Mouse (Mus musculus) hindbrain, postnatal 0 days (tissue): ENCODE data around the gene Zfp65. TPM values are rescaled to one million over a fixed set of nuclear protein-coding genes. Genes with fewer than 3 reads are reported as not detected.
A peak's percentile ranks its signal among the peaks of the same experiment; 100 is the strongest.
"Not testable (repeated sequence)": the region's sequence is repeated elsewhere in the genome, so short reads cannot be mapped to it uniquely, and the experiment has no call there.

ENCODE experiments used
- ATAC-seq: fragments of 200-750 bp; cut with Nextera tagmentation; 2 replicates; pipeline ENCODE4 v1.8.0; 2017; ENCODE audit warnings: mild to moderate bottlenecking, moderate TSS enrichment, moderate library complexity
- DNase-seq: peaks from one replicate; pipeline ENCODE4 v3.0.0-alpha.2; 2015; ENCODE audit warnings: low spot score
- H3K27ac ChIP-seq: fragments of 300-500 bp; sonication (generic); 2 replicates; pipeline ENCODE4 v1.5.1; 2014; ENCODE audit warnings: mild to moderate bottlenecking
- H3K27me3 ChIP-seq: fragments of 300-500 bp; sonication (generic); 2 replicates; pipeline ENCODE4 v1.6.1; 2014; ENCODE audit warnings: low read length, mixed read lengths; ENCODE audit not compliant: insufficient read depth
- H3K36me3 ChIP-seq: fragments of 300-500 bp; sonication (generic); 2 replicates; pipeline ENCODE4 v1.6.1; 2014; ENCODE audit warnings: low read length, mixed read lengths; ENCODE audit not compliant: insufficient read depth
- H3K4me1 ChIP-seq: fragments of 300-500 bp; sonication (generic); 2 replicates; pipeline ENCODE4 v1.6.1; 2014; ENCODE audit warnings: antibody characterized with exemption, low read length, mixed read lengths; ENCODE audit not compliant: insufficient read depth
- H3K4me2 ChIP-seq: fragments of 300-500 bp; sonication (generic); 2 replicates; pipeline ENCODE4 v1.6.1; 2014; ENCODE audit warnings: low read depth, mild to moderate bottlenecking, low read length, moderate library complexity, mixed read lengths
- H3K4me3 ChIP-seq: fragments of 300-500 bp; sonication (generic); 2 replicates; pipeline ENCODE4 v1.5.1; 2014; ENCODE audit warnings: low read length
- H3K9ac ChIP-seq: fragments of 300-500 bp; sonication (generic); replicated peaks from 2 replicates; pipeline ENCODE4 v1.6.1; 2014; ENCODE audit warnings: mild to moderate bottlenecking, low read length, moderate library complexity, mixed read lengths
- H3K9me3 ChIP-seq: fragments of 300-500 bp; sonication (generic); 2 replicates; pipeline ENCODE4 v1.6.1; 2016; ENCODE audit warnings: low read length, mixed read lengths
- CTCF ChIP-seq: IDR thresholded peaks from 2 replicates; pipeline ENCODE4 v1.5.1; 2016; ENCODE audit warnings: antibody characterized with exemption, control low read depth, low read depth
- WGBS: fragments of 180-500 bp; shearing (Covaris S2); extraction: QIAGEN DNeasy Blood & Tissue Kit; methylation state at CpG from one replicate; pipeline ENCODE4 v1.1.7; 2014; 5-methylcytosine and 5-hydroxymethylcytosine counted together
- polyA plus RNA-seq: library from polyadenylated mRNA; unstranded; fragments of >200 nt; fragmentation: Nextera tagmentation; extraction: Ambion mirVana; gene quantifications from 2 replicates; pipeline ENCODE4 v1.2.1, GENCODE M21; 2015
- total RNA-seq: library from RNA; depleted of rRNA; stranded (reverse); fragments of >200 nt; gene quantifications from 2 replicates; pipeline ENCODE4 v1.2.3, GENCODE M21; 2014

Zfp65 gene
- total and polyA plus RNA-seq, 2 experiments from 2014 or later, result 4.2 to 10.0 TPM

- Histone ChIP-seq H3K9me3 (no peaks in the 10 kb centered on the region), H3K27me3 (no peaks in the 10 kb centered on the region), H3K4me2 (no peak overlapping the region), H3K36me3 (peaks cover 1% of the 10 kb centered on the region; the same call in 1 of the 2 replicates), H3K9ac (no peak overlapping the region), H3K27ac (no peak overlapping the region), H3K4me3 (no peak overlapping the region), H3K4me1 (no peaks in the 10 kb centered on the region)
- ATAC-seq (no peak), DNase-seq (no peak)
- no peak for TF ChIP-seq CTCF
- WGBS, result 94% methylated on average over 3 of the region's 3 CpGs
Observed at GRCm38 (mm10) chr13:67742941-67743340, 14.0 kb upstream of the Zfp65 start.

DNA sequence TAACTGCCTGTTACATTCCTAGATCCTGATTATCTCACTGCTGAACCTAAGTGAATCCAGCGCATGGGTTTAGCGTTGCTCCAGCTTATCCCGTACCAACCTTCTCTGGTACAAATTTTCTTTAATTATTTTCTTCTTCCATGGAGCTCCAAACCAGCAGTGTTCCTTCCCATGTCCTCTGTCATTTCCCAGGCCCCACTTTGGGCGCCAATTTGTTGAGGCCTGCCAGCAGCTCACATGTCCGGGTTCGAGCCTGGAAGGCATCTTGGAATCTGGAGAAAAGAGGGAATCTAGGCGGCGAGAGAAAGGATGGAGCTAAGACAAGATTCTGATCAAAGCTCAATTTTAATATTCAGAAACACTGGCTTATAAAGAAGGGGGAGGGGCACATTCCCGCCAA lies 5.4 kb upstream of the Zfp65 start:
- H3K9ac ChIP-seq, H3K4me2 ChIP-seq, H3K27me3 ChIP-seq, H3K9me3 ChIP-seq, H3K4me3 ChIP-seq, DNase-seq, H3K36me3 ChIP-seq, ATAC-seq, H3K27ac ChIP-seq, H3K4me1 ChIP-seq: not testable (repeated sequence)
- 96% methylated on average over 9 of the region's 9 CpGs for WGBS

GRCm38 (mm10) chr13:67729441-67729840 lies 468 bp upstream of the Zfp65 start:
- not testable (repeated sequence) for H3K9me3 ChIP-seq
- TF ChIP-seq CTCF, result peak; percentile 46

GRCm38 (mm10) chr13:67728106-67728505 lies 867 bp downstream of the Zfp65 start:
- no peaks in the 10 kb centered on the region; the same call in 1 of the 2 replicates for H3K4me1 ChIP-seq
- DNase-seq (no peak), ATAC-seq (no peak)
- peak overlapping the region; percentile 61 for H3K4me3 ChIP-seq
- H3K27ac ChIP-seq, result no peak overlapping the region
- H3K4me2 ChIP-seq, result peak overlapping the region; percentile 68
- peak overlapping the region; percentile 61; the same call in 1 of the 2 replicates for H3K9ac ChIP-seq
- H3K9me3 ChIP-seq, result no peaks in the 10 kb centered on the region
- no peak for TF ChIP-seq CTCF
- WGBS, result 81% methylated on average over 1 of the region's 1 CpGs
- H3K36me3 ChIP-seq, result no peaks in the 10 kb centered on the region
- no peaks in the 10 kb centered on the region for H3K27me3 ChIP-seq

More at GRCm38 (mm10) chr13:67729441-67729840, 468 bp upstream of the Zfp65 start:
- not testable (repeated sequence) for H3K36me3 ChIP-seq, H3K27ac ChIP-seq, H3K27me3 ChIP-seq, H3K4me1 ChIP-seq
- H3K4me3 ChIP-seq, result peak overlapping the region; percentile 61
- H3K4me2 ChIP-seq, result peak overlapping the region; percentile 68
- 48% methylated on average over 4 of the region's 4 CpGs for WGBS
- ATAC-seq (peak; percentile 39; the same call in 1 of the 2 replicates), DNase-seq (peak; percentile 25)
- peak overlapping the region; percentile 61; the same call in 1 of the 2 replicates for H3K9ac ChIP-seq

- H3K36me3 ChIP-seq, H3K9me3 ChIP-seq, H3K4me2 ChIP-seq, H3K27me3 ChIP-seq, ATAC-seq, H3K9ac ChIP-seq, H3K4me1 ChIP-seq, H3K27ac ChIP-seq, H3K4me3 ChIP-seq: not testable (repeated sequence)
- 42% methylated on average over 2 of the region's 2 CpGs for WGBS
- peak; percentile 59 for DNase-seq
Observed at GRCm38 (mm10) chr13:67725331-67725730, 3.6 kb downstream of the Zfp65 start.

DNA sequence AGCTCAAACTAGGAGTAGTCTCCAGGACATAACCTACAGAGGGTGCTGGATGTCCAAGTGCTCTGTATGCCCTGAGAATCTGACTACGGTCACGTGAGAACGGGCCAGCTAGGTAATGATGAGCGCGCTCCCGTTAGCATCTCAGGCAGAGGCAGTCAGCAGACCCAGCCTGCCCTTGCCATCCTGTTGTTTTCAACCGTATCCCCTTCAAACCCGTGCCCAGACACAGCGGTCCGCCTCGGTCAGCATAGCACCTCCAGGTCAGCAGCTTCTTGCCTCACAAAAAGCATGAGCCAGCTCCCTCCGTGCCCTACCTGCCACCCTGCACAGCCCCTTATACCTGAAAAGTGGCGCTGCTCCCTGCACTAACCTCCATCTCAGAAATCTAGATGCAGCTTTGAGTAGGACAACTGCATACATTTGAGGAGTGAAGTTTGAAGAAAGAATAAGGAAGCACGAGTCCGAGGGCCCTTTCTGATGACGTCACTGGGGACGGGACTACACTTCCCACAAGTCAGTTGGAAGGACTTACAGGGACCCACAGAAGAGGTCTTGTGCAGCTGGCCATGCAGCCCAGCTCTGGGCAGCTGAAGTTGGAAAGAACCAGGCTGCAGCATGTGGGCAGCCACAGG lies 5.0 kb downstream of the Zfp65 start:
- Histone ChIP-seq H3K9ac (peak overlapping the region; percentile 57), H3K27me3 (no peaks in the 10 kb centered on the region), H3K4me2 (peak overlapping the region; percentile 65), H3K4me3 (peak overlapping the region; percentile 63), H3K9me3 (no peaks in the 10 kb centered on the region), H3K36me3 (no peaks in the 10 kb centered on the region), H3K4me1 (no peaks in the 10 kb centered on the region; the same call in 1 of the 2 replicates), H3K27ac (peak overlapping the region; percentile 70)
- ATAC-seq (peak; percentile 96), DNase-seq (peak; percentile 96)
- TF ChIP-seq CTCF, result peak; percentile 18; the same call in 1 of the 2 replicates
- under 1% methylated on average over 17 of the region's 17 CpGs for WGBS

DNA sequence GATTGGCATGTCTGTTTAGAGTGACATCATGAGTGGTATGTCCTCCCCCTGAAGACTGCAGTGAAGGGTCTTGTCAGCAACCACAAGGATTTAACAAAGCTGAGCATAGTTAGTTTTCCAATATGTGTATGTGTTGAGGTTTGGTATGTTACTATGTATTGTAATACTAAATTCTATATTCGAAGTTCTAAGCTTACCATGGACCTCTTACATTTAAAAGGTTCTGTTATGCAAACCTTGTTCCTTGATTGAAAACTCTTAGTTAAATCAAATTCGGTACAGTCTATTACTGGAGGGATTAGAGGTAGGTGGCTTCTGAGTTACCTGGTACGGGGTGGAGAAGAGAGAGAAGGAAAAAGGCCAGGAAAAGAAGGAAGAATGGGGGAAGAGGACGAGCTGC lies 42.0 kb downstream of the Zfp65 start, which contains the start of gene Zfp738:
Gene Zfp738 (minus strand): TSS at position 101 of the 400 bp plus-strand sequence.
- no peaks in the 10 kb centered on the region for H3K27me3 ChIP-seq
- H3K9me3 ChIP-seq, result no peaks in the 10 kb centered on the region
- DNase-seq (no peak), ATAC-seq (no peak)
- no peak for TF ChIP-seq CTCF
- 82% methylated on average over 4 of the region's 4 CpGs for WGBS
- H3K9ac ChIP-seq, result no peak within 1 kb of the TSS
- no peak within 1 kb of the TSS for H3K4me2 ChIP-seq
- H3K4me3 ChIP-seq, result no peak within 1 kb of the TSS
- no peaks in the 10 kb centered on the region for H3K4me1 ChIP-seq
- no peaks in the 10 kb centered on the region for H3K36me3 ChIP-seq
- no peak within 1 kb of the TSS for H3K27ac ChIP-seq

- not testable (repeated sequence) for H3K36me3 ChIP-seq, H3K27ac ChIP-seq, H3K4me1 ChIP-seq, H3K9me3 ChIP-seq, H3K27me3 ChIP-seq
- H3K9ac ChIP-seq, result peak overlapping the region; percentile 74; the same call in 1 of the 2 replicates
- peak overlapping the region; percentile 66 for H3K4me2 ChIP-seq
- WGBS, result 66% methylated on average over 2 of the region's 2 CpGs
- H3K4me3 ChIP-seq, result peak overlapping the region; percentile 72
- DNase-seq (peak; percentile 1), ATAC-seq (peak; percentile 30; the same call in 1 of the 2 replicates)
Observed at GRCm38 (mm10) chr13:67683841-67684240, 45.1 kb downstream of the Zfp65 start.
